Mouse (Mus musculus): Measurements from ENCODE around the gene Arl8a. TPM values are rescaled to one million over a fixed set of nuclear protein-coding genes. Genes with fewer than 3 reads are reported as not detected.

The Arl8a gene
- polyA plus RNA-seq (2014; fragmentation: Nextera tagmentation; extraction: Ambion mirVana) = 27.7 and 29.7 TPM in 2 replicates

GRCm38 (mm10) chr1:135146077-135146945, at the start of gene Arl8a:
TSS of gene Arl8a (plus strand) at chr1:135146824.
- Histone ChIP-seq H3K36me3 (ENCODE audit: control insufficient read depth, insufficient read depth, low read length) (no peaks in the 10 kb centered on the region), H3K4me2 (peak within 1 kb of the TSS; percentile 93), H3K4me1 (ENCODE audit: control insufficient read depth, insufficient read depth, low read length) (peaks cover 4% of the 10 kb centered on the region), H3K27ac (ENCODE audit: low read depth, low read length) (peak within 1 kb of the TSS; percentile 84), H3K9me3 (replicated peaks; ENCODE audit: control insufficient read depth, low read length) (no peaks in the 10 kb centered on the region), H3K4me3 (ENCODE audit: low read depth, low read length) (peak within 1 kb of the TSS; percentile 91), H3K9ac (ENCODE audit: low read depth, low read length) (peak within 1 kb of the TSS; percentile 92), H3K27me3 (ENCODE audit: control insufficient read depth, insufficient read depth, low read length) (peaks cover 21% of the 10 kb centered on the region)
- peak; percentile 73 for ATAC-seq (replicated peaks; ENCODE audit: insufficient number of reproducible peaks, low FRiP score, low TSS enrichment)
- under 1% methylated on average over 64 of the region's 78 CpGs for WGBS (ENCODE audit: insufficient replicate concordance)

GRCm38 (mm10) chr1:135097441-135097840, 49.2 kb upstream of the Arl8a start:
- H3K27ac ChIP-seq (ENCODE audit: low read depth, low read length) = no peak overlapping the region
- peaks cover 18% of the 10 kb centered on the region for H3K4me1 ChIP-seq (ENCODE audit: control insufficient read depth, insufficient read depth, low read length)
- H3K36me3 ChIP-seq (ENCODE audit: control insufficient read depth, insufficient read depth, low read length) = no peaks in the 10 kb centered on the region
- 85% methylated on average over 6 of the region's 6 CpGs for WGBS (ENCODE audit: insufficient replicate concordance)
- H3K27me3 ChIP-seq (ENCODE audit: control insufficient read depth, insufficient read depth, low read length) = peaks cover 51% of the 10 kb centered on the region
- H3K4me3 ChIP-seq (ENCODE audit: low read depth, low read length) = no peak overlapping the region
- no peak overlapping the region for H3K4me2 ChIP-seq
- no peak for ATAC-seq (replicated peaks; ENCODE audit: insufficient number of reproducible peaks, low FRiP score, low TSS enrichment)
- H3K9me3 ChIP-seq (replicated peaks; ENCODE audit: control insufficient read depth, low read length) = no peaks in the 10 kb centered on the region
- H3K9ac ChIP-seq (ENCODE audit: low read depth, low read length) = no peak overlapping the region

- Histone ChIP-seq H3K9ac (ENCODE audit: low read depth, low read length) (no peak overlapping the region), H3K27ac (ENCODE audit: low read depth, low read length) (no peak overlapping the region), H3K27me3 (ENCODE audit: control insufficient read depth, insufficient read depth, low read length) (peaks cover 61% of the 10 kb centered on the region)
Measured at GRCm38 (mm10) chr1:135098441-135098840, 48.2 kb upstream of the Arl8a start.

GRCm38 (mm10) chr1:135100400-135100799, 46.2 kb upstream of the Arl8a start:
- no peak overlapping the region for H3K9ac ChIP-seq (ENCODE audit: low read depth, low read length)
- no peak overlapping the region for H3K27ac ChIP-seq (ENCODE audit: low read depth, low read length)
- no peak for ATAC-seq (replicated peaks; ENCODE audit: insufficient number of reproducible peaks, low FRiP score, low TSS enrichment)
- no peaks in the 10 kb centered on the region for H3K36me3 ChIP-seq (ENCODE audit: control insufficient read depth, insufficient read depth, low read length)
- H3K4me3 ChIP-seq (ENCODE audit: low read depth, low read length) = no peak overlapping the region
- peaks cover 14% of the 10 kb centered on the region for H3K4me1 ChIP-seq (ENCODE audit: control insufficient read depth, insufficient read depth, low read length)
- no peaks in the 10 kb centered on the region for H3K9me3 ChIP-seq (replicated peaks; ENCODE audit: control insufficient read depth, low read length)
- peaks cover 78% of the 10 kb centered on the region for H3K27me3 ChIP-seq (ENCODE audit: control insufficient read depth, insufficient read depth, low read length)
- no peak overlapping the region for H3K4me2 ChIP-seq
- WGBS (ENCODE audit: insufficient replicate concordance) = 64% methylated on average over 7 of the region's 7 CpGs

More at GRCm38 (mm10) chr1:135098441-135098840, 48.2 kb upstream of the Arl8a start:
- Histone ChIP-seq H3K4me2 (no peak overlapping the region), H3K36me3 (ENCODE audit: control insufficient read depth, insufficient read depth, low read length) (no peaks in the 10 kb centered on the region), H3K9me3 (replicated peaks; ENCODE audit: control insufficient read depth, low read length) (no peaks in the 10 kb centered on the region), H3K4me3 (ENCODE audit: low read depth, low read length) (no peak overlapping the region), H3K4me1 (ENCODE audit: control insufficient read depth, insufficient read depth, low read length) (peaks cover 18% of the 10 kb centered on the region)
- ATAC-seq (replicated peaks; ENCODE audit: insufficient number of reproducible peaks, low FRiP score, low TSS enrichment) = no peak
- WGBS (ENCODE audit: insufficient replicate concordance) = 88% methylated on average over 7 of the region's 7 CpGs

GRCm38 (mm10) chr1:135105124-135105523, 41.5 kb upstream of the Arl8a start, which contains the start of gene Lgr6:
TSS of gene Lgr6 (minus strand) at chr1:135105276.
- Histone ChIP-seq H3K27me3 (ENCODE audit: control insufficient read depth, insufficient read depth, low read length) (peaks cover 71% of the 10 kb centered on the region), H3K4me2 (peak within 1 kb of the TSS; percentile 77)

GRCm38 (mm10) chr1:135105951-135106350, 40.7 kb upstream of the Arl8a start:
- Histone ChIP-seq H3K4me1 (ENCODE audit: control insufficient read depth, insufficient read depth, low read length) (0 out of 2 replicates have a peak, but pooled peaks cover 7% of the 10 kb centered on the region), H3K36me3 (ENCODE audit: control insufficient read depth, insufficient read depth, low read length) (no peaks in the 10 kb centered on the region), H3K4me3 (ENCODE audit: low read depth, low read length) (no peak overlapping the region), H3K9me3 (replicated peaks; ENCODE audit: control insufficient read depth, low read length) (no peaks in the 10 kb centered on the region), H3K9ac (ENCODE audit: low read depth, low read length) (no peak overlapping the region), H3K27me3 (ENCODE audit: control insufficient read depth, insufficient read depth, low read length) (peaks cover 64% of the 10 kb centered on the region), H3K4me2 (peak overlapping the region; percentile 77; the same call in 1 of the 2 replicates), H3K27ac (ENCODE audit: low read depth, low read length) (no peak overlapping the region)
- WGBS (ENCODE audit: insufficient replicate concordance) = 4% methylated on average over 8 of the region's 8 CpGs
- ATAC-seq (replicated peaks; ENCODE audit: insufficient number of reproducible peaks, low FRiP score, low TSS enrichment) = no peak

More at GRCm38 (mm10) chr1:135105124-135105523, 41.5 kb upstream of the Arl8a start, which contains the start of gene Lgr6:
- 0 out of 2 replicates have a peak within 1 kb of the TSS, but pooled peaks have one; percentile 39 for H3K9ac ChIP-seq (ENCODE audit: low read depth, low read length)
- no peak within 1 kb of the TSS for H3K27ac ChIP-seq (ENCODE audit: low read depth, low read length)
- no peaks in the 10 kb centered on the region for H3K9me3 ChIP-seq (replicated peaks; ENCODE audit: control insufficient read depth, low read length)
- 0 out of 2 replicates have a peak, but pooled peaks cover 7% of the 10 kb centered on the region for H3K4me1 ChIP-seq (ENCODE audit: control insufficient read depth, insufficient read depth, low read length)
- no peaks in the 10 kb centered on the region for H3K36me3 ChIP-seq (ENCODE audit: control insufficient read depth, insufficient read depth, low read length)
- no peak for ATAC-seq (replicated peaks; ENCODE audit: insufficient number of reproducible peaks, low FRiP score, low TSS enrichment)
- 1% methylated on average over 28 of the region's 40 CpGs for WGBS (ENCODE audit: insufficient replicate concordance)
- peak within 1 kb of the TSS; percentile 49 for H3K4me3 ChIP-seq (ENCODE audit: low read depth, low read length)

- Histone ChIP-seq H3K27me3 (ENCODE audit: control insufficient read depth, insufficient read depth, low read length) (peaks cover 40% of the 10 kb centered on the region), H3K36me3 (ENCODE audit: control insufficient read depth, insufficient read depth, low read length) (no peaks in the 10 kb centered on the region), H3K9me3 (replicated peaks; ENCODE audit: control insufficient read depth, low read length) (no peaks in the 10 kb centered on the region), H3K4me3 (ENCODE audit: low read depth, low read length) (no peak overlapping the region), H3K9ac (ENCODE audit: low read depth, low read length) (no peak overlapping the region), H3K4me1 (ENCODE audit: control insufficient read depth, insufficient read depth, low read length) (0 out of 2 replicates have a peak, but pooled peaks cover 7% of the 10 kb centered on the region), H3K27ac (ENCODE audit: low read depth, low read length) (no peak overlapping the region), H3K4me2 (no peak overlapping the region)
- no peak for ATAC-seq (replicated peaks; ENCODE audit: insufficient number of reproducible peaks, low FRiP score, low TSS enrichment)
- WGBS (ENCODE audit: insufficient replicate concordance) = 38% methylated on average over 6 of the region's 6 CpGs
Measured at GRCm38 (mm10) chr1:135108611-135109010, 38.0 kb upstream of the Arl8a start.

- Histone ChIP-seq H3K36me3 (ENCODE audit: control insufficient read depth, insufficient read depth, low read length) (no peaks in the 10 kb centered on the region), H3K9me3 (replicated peaks; ENCODE audit: control insufficient read depth, low read length) (no peaks in the 10 kb centered on the region), H3K9ac (ENCODE audit: low read depth, low read length) (no peak overlapping the region), H3K4me3 (ENCODE audit: low read depth, low read length) (no peak overlapping the region), H3K4me1 (ENCODE audit: control insufficient read depth, insufficient read depth, low read length) (0 out of 2 replicates have a peak, but pooled peaks cover 3% of the 10 kb centered on the region), H3K27me3 (ENCODE audit: control insufficient read depth, insufficient read depth, low read length) (peaks cover 28% of the 10 kb centered on the region), H3K4me2 (no peak overlapping the region), H3K27ac (ENCODE audit: low read depth, low read length) (no peak overlapping the region)
- no peak for ATAC-seq (replicated peaks; ENCODE audit: insufficient number of reproducible peaks, low FRiP score, low TSS enrichment)
- 14% methylated on average over 6 of the region's 6 CpGs for WGBS (ENCODE audit: insufficient replicate concordance)
Measured at GRCm38 (mm10) chr1:135110075-135110474, 36.5 kb upstream of the Arl8a start.

Measured in heart, embryonic 11.5 days (tissue).